Mouse (Mus musculus) MEL-GATA-1-ER (cell line): ENCODE data around the gene Bap1.

Experiments
- DNase-seq: peaks from one replicate; pipeline ENCODE4 v3.0.0-alpha.2; 2012; ENCODE audit warnings: low read depth; ENCODE audit errors: extremely low read depth

The Bap1 gene

DNA sequence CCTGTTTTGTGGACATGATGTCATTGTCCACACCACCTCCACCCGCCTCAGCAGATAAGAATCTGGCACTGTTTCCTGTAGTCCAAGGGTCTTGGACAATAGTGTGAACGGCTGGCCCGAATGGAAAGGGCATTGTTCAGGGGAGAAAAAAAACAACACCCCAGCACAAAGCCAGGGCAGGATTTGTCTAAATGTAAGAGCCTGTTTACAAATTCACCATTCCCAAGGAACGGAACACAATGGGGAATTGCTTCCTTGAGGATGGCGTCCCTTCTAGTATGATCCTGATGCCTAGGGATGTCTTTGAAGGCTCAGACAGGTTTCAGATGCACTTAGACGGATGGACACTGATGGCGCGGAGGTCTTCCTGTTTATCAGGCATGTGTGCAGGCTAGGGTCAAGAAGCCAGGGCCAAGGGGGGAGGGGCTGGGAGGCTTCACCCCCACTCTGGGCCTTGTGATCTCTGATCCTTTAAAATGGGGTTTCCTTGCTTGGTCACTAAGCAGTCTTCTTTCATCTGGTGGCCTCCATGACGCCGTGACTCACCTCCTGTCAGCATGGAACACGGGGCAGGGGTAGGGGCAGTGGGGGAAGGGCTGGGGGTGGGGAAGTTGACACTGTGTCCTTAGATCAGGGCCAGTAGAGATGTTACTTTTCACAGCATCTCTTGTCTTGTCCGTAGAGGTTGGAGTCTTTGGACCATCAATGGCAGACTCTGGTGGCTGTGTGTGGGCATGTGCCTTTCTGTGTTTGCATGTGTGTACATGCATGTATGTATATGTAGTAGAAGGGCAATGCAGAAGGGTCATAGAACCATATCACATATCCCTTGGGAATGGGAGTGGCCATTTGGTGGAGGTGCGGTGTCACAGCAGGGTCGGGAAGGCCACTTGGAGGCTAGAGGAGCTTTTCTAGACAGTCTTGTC is 17.9 kb upstream of the Bap1 start:
- no peak for DNase-seq

DNA sequence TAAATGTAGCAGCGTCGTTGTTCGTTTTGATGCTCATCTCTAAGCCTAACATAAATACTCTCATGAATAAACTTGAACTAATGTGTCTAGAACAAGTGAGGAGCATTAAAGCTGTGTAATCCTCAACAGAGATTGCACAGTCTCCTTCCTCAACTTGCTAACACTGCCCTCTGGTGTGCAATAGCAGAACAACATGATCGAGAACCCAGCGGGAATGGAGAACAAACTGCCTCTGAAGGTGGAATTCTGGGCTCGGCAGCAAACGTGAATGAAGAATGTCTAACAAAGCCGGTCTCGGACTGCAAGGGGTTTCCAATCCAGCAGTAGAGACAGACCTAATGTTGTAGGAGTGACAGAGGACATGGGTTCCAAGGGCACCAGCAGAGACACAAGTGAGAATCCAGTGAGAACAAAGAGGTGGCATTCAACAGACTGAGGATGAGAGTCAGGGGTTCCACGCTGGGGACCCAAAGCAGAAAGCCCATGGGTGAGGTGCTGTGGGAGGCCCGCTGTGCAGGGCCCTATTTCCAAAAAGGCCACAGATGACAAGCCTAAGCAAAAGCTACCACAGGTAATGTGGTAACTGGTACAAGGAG is 17.2 kb upstream of the Bap1 start:
- DNase-seq, result peak; percentile 30

DNA sequence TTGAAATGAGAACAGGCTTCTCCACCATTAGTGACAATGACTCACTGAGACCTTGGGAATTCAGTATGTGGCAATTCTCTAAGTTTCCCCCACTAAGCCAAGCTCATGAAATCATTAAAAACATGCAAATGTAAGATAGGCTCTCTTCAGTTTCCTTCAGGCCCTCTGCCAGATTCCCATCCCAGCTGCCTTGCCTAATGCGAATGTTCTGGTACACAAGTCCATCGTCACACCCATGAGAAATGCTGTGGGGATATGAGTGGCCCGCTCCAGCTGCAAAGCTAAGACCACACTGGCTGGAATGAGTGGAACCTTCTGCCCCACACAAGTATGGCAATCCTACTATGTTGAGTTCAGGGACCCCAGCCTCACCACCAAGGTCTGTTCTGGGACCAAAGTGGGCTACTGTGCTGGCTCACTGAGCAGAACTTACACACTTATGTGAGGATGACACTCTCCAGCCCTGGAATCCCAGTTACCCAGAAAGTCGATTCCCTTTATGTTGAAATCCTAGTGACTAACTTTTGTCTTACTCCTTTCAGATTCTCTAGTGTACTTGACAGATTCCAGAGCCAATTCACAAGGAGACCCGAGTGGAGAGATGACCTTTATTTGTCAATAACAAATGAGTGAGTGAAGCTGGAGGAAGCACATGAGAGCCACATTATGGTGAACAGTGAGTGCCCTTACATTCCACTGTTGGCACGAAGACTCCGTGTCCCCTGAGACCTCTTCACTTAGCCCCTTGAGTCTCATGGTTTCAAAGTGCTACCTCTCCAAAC is 14.0 kb upstream of the Bap1 start:
- no peak for DNase-seq

DNA sequence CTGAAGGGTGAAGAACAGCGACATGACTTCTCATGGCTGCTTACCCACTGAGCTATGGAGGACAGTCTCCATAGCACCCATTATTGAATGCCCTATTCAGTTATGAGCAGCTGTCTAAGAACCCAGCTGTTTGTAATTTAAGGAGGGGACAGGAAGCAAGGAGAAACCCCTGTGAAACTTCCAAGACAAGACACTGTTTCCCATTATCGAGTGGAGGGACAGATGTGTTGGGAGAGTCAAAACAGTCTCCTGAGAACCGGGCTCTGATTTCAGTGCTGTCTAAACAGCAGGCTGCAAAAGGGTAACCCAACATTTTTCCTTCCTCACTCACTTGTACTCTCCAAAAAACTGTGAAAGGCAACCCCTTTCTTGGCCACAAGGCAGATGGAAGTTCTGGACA is 10.7 kb upstream of the Bap1 start:
- no peak for DNase-seq

DNA sequence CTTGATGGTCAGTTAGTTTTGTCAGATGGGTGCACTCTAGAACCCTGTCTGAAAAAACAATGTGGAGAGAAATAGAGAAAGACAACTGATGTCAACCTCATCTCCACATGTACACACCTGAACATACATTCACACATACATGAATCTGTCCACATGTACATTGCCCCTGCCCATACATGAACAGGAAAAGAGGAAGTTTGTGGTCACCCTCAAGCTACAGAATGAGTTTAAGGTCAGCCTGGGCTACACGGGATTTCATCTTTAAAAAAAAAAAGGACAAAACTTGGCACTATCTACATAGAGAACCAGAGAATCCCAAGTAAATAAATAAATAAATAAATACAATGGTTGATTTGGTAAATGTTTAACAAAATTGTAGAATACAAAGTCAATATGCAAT is 6.5 kb upstream of the Bap1 start:
- no peak for DNase-seq

DNA sequence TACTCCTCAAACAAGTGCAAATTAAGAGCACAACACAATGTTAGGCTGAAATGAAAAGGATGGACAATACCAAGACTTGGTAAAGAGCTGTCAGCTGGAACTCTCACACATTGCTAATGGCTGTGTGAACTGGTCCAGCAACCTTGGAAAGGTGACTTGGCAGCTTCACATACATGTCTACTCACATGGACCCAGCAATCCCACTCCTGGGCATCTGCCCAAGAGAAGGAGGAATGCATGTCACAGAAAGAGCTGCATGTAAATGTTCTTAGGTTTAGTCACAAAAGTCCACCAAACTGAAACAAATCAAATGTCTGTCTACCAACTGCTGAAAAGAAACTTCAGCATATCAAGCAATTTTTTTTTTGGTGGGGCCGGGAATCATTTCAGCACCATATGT is 5.3 kb upstream of the Bap1 start:
- no peak for DNase-seq

DNA sequence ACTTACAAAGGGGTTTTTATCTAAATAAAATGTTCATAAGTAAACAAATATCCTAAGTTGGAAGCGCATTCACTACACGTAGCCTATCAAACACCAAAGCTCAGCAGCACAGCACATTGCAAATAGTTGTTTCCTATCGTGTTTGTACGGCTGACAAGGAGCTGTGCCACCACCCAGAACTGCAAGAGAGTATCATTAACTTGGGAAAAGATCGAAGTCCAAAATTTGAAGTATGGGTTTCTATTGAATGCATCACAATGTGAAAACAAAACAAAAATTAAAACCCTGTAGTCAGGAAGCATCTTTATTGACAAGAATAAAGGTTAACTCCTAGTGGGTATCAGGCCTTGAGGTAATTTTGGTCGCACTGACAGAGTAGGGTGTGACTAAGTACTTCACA is 2.9 kb upstream of the Bap1 start:
- DNase-seq, result no peak

DNA sequence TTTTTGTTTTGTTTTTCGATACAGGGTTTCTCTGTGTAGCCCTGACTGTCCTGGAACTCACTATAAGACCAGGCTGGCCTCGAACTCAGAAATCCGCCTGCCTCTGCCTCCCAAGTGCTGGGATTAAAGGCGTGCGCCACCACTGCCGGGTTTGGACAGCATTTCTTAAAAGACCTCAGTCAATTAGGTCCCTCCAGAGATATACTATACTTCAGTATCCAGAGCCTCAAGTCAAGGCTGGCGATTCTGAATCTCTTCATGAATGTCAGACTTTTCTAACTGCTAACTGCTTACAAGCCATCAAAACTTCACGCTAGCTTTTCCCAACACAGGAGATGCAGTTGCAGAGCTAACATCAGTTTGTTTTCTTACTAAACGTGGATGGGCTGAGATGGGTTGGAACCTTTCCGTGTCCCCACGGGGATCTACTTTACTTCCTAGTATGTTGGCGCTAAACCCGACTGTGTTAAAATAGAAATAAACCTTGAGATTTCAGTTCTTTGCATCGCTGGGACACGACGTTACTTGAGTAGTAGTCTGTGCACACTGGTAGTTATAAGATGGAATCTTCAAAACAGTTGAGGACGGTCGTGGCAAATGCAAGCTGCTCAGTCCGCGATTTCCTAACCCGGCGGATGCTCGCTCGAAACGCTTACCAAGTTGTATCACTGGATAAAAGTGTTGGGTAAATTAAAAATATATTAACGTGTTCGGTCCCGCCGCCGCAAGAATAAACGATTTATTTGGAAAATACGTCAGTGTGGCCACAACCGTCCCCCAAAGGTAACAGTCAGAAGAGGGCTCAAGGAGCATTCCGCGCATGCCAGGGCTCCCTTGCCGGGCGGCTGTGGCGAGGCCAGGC is 797 bp upstream of the Bap1 start:
- DNase-seq, result peak; percentile 62

DNA sequence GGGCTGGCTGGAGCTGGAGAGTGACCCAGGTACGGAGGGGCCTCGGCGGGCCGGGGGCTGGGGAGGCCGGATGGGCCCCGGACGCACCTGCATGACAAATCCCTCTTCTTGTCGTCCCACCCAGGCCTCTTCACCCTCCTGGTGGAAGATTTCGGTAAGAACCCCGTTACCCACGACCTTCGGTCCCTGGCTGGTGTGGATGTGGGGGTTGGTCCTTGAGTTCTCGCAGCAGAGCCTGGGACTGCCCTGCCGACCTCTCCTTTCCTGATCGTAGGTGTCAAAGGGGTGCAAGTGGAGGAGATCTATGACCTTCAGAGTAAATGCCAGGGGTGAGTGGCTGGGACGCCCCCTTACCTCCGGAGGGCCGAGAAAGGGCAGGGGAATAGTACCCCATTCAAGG is 376 bp downstream of the Bap1 start:
- DNase-seq, result no peak

DNA sequence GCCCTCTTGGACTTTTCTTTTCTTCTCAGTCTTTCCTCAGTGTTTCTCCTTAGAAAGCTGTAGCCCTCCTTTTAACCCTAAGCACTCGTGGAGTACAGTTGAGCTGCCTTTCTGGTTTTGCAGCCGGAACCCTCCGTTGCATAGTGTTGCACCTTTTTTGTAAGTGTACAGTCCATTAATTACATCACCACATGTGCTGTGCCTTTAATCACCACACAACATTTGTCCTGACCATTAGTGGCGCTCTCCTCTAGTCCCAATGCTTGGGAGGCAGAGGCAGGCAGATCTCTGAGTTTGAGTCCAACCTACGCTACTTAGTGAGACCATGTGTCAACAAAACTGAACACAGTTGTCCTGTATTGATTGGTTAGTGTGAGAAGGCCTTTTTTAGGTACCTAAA is 841 bp downstream of the Bap1 start:
- DNase-seq, result no peak

DNA sequence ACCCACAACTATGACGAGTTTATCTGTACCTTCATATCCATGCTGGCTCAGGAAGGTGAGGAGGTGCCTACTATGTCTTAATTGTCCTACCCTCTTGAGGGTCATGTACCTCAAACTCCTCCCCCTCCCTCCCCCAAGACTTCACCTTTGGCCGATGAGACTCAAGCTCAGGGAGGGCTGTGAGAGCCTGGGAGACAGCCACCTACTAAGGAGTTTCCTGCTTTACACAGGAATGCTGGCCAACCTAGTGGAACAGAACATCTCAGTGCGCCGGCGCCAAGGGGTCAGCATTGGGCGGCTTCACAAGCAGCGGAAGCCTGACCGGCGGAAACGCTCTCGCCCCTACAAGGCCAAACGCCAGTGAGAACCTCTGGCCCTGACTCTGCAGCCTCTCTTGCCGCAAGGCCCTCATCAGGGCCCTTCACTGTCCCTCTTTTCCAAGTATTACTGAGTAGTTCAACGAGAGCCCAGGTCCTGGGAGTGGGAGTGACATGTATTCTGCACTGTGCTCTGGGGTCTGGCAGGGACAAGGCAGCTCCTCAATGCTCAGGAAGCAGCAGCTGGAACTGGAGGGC is 7.3 kb downstream of the Bap1 start:
- DNase-seq, result no peak

DNA sequence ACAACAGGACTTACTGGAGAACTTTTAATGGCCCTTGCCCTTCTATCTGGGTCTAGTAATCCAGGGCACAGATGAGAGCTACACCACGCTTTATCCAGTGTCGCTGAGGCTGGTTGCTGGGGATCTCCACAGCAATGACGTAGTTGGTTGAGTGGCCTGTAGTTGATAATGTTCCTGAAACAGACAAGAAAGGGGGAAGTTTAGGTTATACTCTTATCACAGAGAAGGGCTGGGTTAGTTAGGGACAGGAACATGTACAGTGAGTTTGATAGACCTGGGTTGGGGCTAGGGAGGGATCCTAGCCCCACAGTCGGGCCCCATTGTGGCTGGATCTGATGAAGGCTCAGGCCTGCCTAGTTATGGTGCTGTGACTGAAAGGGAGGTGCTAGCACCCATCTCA is 9.1 kb downstream of the Bap1 start:
- DNase-seq, result peak; percentile 95

DNA sequence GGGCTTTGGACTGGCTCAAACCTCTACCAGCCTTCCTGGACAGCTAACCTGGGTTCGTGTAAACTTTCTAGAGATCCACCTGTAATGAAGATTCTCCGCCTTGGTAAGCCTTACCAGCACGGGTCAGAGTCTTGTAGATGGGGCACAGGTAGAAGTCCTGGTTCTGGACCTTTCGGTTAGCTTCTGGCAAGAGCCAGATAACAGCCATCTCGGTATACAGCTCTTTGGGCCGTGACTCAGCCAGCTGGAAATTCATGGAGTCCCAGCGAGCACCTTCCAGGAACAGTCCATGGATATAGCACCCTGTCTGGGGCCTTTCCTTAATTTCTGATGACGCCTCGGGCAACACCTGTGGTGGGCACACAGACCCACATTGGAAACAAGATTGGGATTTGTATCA is 9.7 kb downstream of the Bap1 start:
- no peak for DNase-seq

DNA sequence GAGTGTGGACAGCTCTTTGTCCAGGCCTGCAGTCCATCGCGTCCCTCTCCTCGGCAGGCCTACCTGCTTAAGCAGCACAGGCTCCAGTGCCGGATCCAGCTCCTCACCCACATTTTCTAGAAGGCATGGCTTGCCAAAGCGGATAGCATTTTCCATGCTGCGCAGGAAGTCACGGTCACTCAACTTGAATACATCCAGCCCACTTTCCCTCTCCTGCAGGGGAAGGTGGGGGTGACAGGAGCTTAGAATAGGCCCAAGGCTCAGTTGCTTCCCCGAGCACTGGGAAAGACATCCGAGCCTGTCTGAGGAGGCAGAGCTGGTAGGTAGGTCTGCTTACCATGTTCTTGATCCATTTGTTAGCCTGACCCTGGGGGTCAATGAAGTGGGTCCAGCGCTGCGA is 16.4 kb downstream of the Bap1 start:
- no peak for DNase-seq

DNA sequence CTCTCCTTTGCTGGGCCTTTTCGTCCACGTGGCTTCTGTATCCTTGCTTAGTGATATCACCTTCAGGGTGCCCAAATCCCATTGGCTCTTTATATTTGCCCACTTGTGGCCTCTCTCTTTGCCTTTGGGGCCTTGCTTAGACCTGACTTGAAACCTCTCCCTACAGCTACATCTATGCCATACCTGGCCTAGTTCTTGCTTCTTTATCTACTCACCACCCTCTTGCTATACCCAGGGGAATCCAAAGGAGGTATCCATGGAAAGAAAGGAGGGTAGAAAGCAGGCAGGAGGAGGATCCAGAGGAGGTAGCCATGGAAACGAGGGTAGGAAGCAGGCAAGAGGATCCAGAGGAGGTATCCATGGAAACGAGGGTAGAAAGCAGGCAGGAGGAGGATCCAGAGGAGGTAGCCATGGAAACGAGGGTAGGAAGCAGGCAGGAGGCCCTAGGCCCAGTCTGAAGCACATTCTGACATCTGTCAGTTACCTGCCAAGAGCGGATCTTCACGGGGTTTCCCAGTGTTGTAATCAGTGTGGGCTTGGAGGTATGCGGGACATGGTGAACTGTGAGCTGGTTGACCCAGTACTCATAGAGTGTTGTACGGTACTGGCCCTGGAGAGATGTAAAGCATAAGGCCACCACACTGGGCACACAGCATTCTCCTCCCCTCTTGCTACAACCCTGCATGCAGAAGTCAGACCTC is 17.2 kb downstream of the Bap1 start:
- no peak for DNase-seq

DNA sequence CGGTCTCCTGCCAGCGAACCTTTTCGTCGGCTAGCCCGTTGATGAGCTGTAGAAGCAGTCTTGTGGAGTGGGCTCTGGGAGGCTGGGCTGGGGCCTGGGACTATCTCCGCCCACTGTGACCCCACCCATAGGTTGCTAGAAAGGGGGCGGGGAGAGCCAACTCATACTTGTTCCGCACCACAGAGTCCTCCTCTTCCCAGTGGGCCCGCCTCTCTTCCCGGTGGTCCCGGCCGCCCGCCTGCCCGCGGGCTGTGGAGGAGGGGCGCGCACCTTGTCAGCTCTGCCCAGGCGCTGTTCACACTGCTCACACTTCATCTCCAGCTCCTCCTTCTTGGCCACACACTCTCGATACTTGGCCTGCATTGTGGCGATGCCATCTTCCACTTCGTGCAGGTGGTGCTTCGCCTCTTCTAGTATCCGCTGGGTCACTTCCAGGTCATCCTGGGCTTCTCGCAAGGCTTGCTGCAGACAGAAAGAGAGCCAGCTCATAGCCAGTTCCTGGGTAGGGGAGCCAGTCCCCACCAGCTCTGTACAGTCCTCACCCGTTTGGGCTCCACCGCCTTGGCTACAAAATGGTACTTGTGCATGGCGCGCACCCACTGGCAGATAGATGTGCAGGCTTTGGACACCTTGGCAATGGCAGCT is 18.3 kb downstream of the Bap1 start:
- DNase-seq, result no peak

DNA sequence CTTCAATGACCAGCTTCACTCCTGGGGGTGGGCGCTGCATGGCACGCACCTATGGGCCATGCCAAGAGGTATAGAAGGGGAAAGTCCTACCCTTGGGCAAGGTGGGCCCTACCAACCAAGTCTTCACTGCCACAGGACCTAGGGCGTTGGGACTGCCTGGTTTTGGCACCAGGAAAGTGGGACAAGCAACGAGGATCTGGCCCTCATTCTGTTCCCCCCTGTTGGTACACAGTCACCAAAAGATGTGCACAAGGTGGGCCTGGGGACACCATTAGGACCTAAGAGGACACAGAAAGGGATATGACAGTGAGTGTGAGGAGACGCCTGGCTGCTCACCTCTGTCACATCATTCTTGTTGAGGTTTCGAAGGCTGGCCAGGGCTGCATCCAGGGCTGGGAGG is 19.9 kb downstream of the Bap1 start:
- DNase-seq, result no peak

DNA sequence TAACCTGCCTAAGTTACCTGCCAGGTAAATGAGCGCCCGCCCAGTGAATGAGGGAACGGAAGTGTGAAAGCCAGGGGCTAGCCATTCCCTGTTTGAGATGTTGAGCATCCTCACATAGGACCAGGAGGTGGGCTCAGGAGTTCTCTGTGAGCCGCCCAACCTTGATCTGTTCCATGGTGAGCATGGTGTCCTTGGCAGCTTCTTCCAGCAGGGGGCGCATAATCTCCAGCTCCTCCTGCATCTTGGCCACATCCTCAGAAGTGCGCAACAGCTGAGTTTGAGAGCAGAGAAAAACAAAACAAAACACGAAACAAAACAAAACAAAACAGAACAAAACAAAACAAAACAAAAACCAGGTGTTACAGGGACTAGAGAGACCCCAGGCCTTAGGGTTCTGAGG is 20.9 kb downstream of the Bap1 start:
- DNase-seq, result no peak

DNA sequence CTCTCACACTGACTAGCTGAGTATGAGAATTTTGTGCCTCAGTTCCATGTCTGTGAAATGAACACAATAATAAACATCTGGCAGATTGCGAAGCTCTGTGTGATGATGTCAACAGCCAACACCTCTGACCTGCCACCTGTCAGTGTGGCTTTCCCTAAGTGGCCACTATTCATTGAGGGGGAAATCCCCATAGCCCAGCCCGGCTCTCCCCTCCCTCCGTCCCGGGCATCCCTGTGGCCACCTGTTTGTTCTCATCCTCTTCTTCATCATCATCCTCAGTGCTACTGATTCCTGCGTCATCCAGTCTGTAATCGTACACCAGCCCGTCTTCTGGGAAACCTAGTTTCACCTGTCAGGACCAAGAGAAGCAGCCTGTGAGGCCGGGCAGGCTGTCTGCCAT is 34.5 kb downstream of the Bap1 start:
- no peak for DNase-seq
